8 mouse cellular contexts compared by ENCODE assay signal in the genomic region with DNA sequence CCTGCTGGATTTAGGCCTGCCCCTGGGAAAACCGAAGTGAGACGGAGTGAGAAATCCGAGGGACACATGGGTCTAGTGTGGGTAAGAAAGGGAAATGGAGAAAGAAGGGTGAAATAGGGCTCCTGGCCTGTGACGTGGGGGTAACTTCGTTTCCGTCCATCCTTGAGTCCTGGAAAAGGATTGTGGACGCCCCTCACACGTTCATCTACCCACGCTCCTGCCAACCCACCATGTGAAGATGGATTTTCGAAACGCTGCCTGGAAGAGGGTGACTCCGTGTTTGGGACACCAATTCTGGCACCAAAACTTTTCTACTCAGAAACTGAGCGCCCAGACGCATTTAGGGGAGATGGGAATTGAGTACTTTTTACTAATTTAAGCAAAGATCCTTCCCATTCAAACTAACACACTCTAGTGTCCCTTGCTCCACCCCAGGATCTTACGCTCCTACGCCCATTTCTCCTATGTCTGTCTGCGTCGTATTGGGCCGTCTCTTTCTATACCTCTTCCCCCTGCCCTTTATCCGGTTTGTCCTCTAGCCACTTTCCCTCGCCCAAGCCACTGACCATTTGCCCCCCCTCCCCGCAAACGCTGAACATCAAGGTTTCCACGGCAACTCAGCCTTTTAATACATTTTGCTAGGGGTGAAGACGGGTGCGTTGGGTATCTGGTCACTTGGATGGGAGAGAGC. TPM values are rescaled to one million over a fixed set of nuclear protein-coding genes. Genes with fewer than 3 reads are reported as not detected.
DNase-seq lines count a peak whose midpoint lies in the region; ATAC-seq lines count a peak whose summit lies in the region.

No protein-coding gene starts in this region.

- peak overlapping the region; percentile 68 for H3K4me2 ChIP-seq in forebrain, embryonic 15.5 days (replicated peaks)

- peaks cover 57% of the 10 kb centered on the region for H3K4me1 ChIP-seq in forebrain, embryonic 15.5 days
- H3K4me1 ChIP-seq in midbrain, embryonic 10.5 days = peaks cover 76% of the 10 kb centered on the region

- H3K27ac ChIP-seq in forebrain, embryonic 15.5 days (replicated peaks) = peak overlapping the region; percentile 99
- H3K27ac ChIP-seq in midbrain, embryonic 10.5 days (replicated peaks) = peak overlapping the region; percentile 92

- H3K9ac ChIP-seq in forebrain, embryonic 15.5 days (replicated peaks) = peak overlapping the region; percentile 97

- DNase-seq in kidney, postnatal 10 days = peak; percentile 10
- no peak for DNase-seq in kidney, postnatal 25 days
- DNase-seq in cerebellum, postnatal 10 days = peak; percentile 35 to 48
- no peak for DNase-seq in midbrain, embryonic 10.5 days (ENCODE audit: low spot score)
- no peak for DNase-seq in adrenal gland, postnatal 25 days
- DNase-seq in layer of hippocampus, postnatal 25 days (ENCODE audit: extremely low spot score in 1 of 2, low spot score in 1 of 2) = no peak

- no peaks in the 10 kb centered on the region for H3K9me3 ChIP-seq in forebrain, embryonic 15.5 days
- no peaks in the 10 kb centered on the region for H3K9me3 ChIP-seq in midbrain, embryonic 10.5 days (replicated peaks)

- H3K27me3 ChIP-seq in forebrain, embryonic 15.5 days = no peaks in the 10 kb centered on the region
- peaks cover 51% of the 10 kb centered on the region for H3K27me3 ChIP-seq in midbrain, embryonic 10.5 days (ENCODE audit: low read depth, poor library complexity, severe bottlenecking)

- H3K36me3 ChIP-seq in forebrain, embryonic 15.5 days = peaks cover 3% of the 10 kb centered on the region; the same call in 1 of the 2 replicates
- H3K36me3 ChIP-seq in midbrain, embryonic 10.5 days = peaks cover 22% of the 10 kb centered on the region

- ATAC-seq in forebrain, embryonic 15.5 days (replicated peaks) = no peak
- ATAC-seq in megakaryocyte-erythroid progenitor cell, adult 5-6 weeks (replicated peaks; ENCODE audit: low FRiP score, low TSS enrichment, poor library complexity, severe bottlenecking) = no peak

- 22% methylated on average over 26 of the region's 26 CpGs for WGBS in forebrain, embryonic 15.5 days
- 25% methylated on average over 26 of the region's 26 CpGs for WGBS in midbrain, embryonic 10.5 days

- H3K4me3 ChIP-seq in forebrain, embryonic 15.5 days = peak overlapping the region; percentile 82
- H3K4me3 ChIP-seq in midbrain, embryonic 10.5 days = peak overlapping the region; percentile 70

RNA-seq across cellular contexts. Expression of gene P3h3, which starts 0.4 kb away (rescaled TPM):
- 15.3 and 15.7 TPM in 2 replicates for polyA plus RNA-seq in forebrain, embryonic 15.5 days (2015; fragmentation: Nextera tagmentation; extraction: Ambion mirVana)
- 8.3 and 9.9 TPM in 2 replicates for polyA plus RNA-seq in midbrain, embryonic 10.5 days (2016; fragmentation: Nextera tagmentation; extraction: Ambion mirVana)
- 0.61 and 3.0 TPM in 2 replicates for total RNA-seq in megakaryocyte-erythroid progenitor cell, adult 5-6 weeks (2014; fragmentation: Nextera tagmentation)
- total RNA-seq in megakaryocyte-erythroid progenitor cell, adult 5-6 weeks (2017) = 0.89 and 2.2 TPM in 2 replicates
- total RNA-seq in adrenal gland, postnatal 25 days (2021) = 20.2 and 26.5 TPM in 2 replicates
- total RNA-seq in layer of hippocampus, postnatal 25 days (2021) = 10 to 100 TPM; 18.5 to 30.1 TPM

RNA-seq across cellular contexts. Expression of gene Gpr162, which starts 5.8 kb away (rescaled TPM):
- 25.2 and 25.9 TPM in 2 replicates for polyA plus RNA-seq in forebrain, embryonic 15.5 days (2015; fragmentation: Nextera tagmentation; extraction: Ambion mirVana)
- polyA plus RNA-seq in midbrain, embryonic 10.5 days (2016; fragmentation: Nextera tagmentation; extraction: Ambion mirVana) = 2.8 and 3.6 TPM in 2 replicates
- not detected in 2 replicates for total RNA-seq in megakaryocyte-erythroid progenitor cell, adult 5-6 weeks (2014; fragmentation: Nextera tagmentation)
- not detected in 2 replicates for total RNA-seq in megakaryocyte-erythroid progenitor cell, adult 5-6 weeks (2017)
- total RNA-seq in adrenal gland, postnatal 25 days (2021) = 0.90 and 1.5 TPM in 2 replicates
- total RNA-seq in layer of hippocampus, postnatal 25 days (2021) = 100 to 1,000 TPM; 184 to 196 TPM

RNA-seq across cellular contexts. Expression of gene Gnb3, which starts 17.9 kb away (rescaled TPM):
- 0.23 and 1.8 TPM in 2 replicates for polyA plus RNA-seq in forebrain, embryonic 15.5 days (2015; fragmentation: Nextera tagmentation; extraction: Ambion mirVana)
- 0.89 and 3.4 TPM in 2 replicates for polyA plus RNA-seq in midbrain, embryonic 10.5 days (2016; fragmentation: Nextera tagmentation; extraction: Ambion mirVana)
- not detected in 2 replicates for total RNA-seq in megakaryocyte-erythroid progenitor cell, adult 5-6 weeks (2014; fragmentation: Nextera tagmentation)
- not detected in 2 replicates for total RNA-seq in megakaryocyte-erythroid progenitor cell, adult 5-6 weeks (2017)
- total RNA-seq in adrenal gland, postnatal 25 days (2021) = 5.5 and 14.0 TPM in 2 replicates
- total RNA-seq in layer of hippocampus, postnatal 25 days (2021) = under 1 TPM in 1 of 2 experiments, not detected in 1; 0.26 TPM

RNA-seq across cellular contexts. Expression of gene Cdca3, which starts 28.6 kb away (rescaled TPM):
- 100 and 106 TPM in 2 replicates for polyA plus RNA-seq in forebrain, embryonic 15.5 days (2015; fragmentation: Nextera tagmentation; extraction: Ambion mirVana)
- 258 and 273 TPM in 2 replicates for polyA plus RNA-seq in midbrain, embryonic 10.5 days (2016; fragmentation: Nextera tagmentation; extraction: Ambion mirVana)
- 100 and 181 TPM in 2 replicates for total RNA-seq in megakaryocyte-erythroid progenitor cell, adult 5-6 weeks (2014; fragmentation: Nextera tagmentation)
- total RNA-seq in megakaryocyte-erythroid progenitor cell, adult 5-6 weeks (2017) = 90.3 and 111 TPM in 2 replicates
- 10.5 and 11.7 TPM in 2 replicates for total RNA-seq in adrenal gland, postnatal 25 days (2021)
- 1 to 10 TPM; 1.1 to 1.2 TPM for total RNA-seq in layer of hippocampus, postnatal 25 days (2021)

RNA-seq across cellular contexts. Expression of gene Usp5, which starts 28.7 kb away (rescaled TPM):
- 194 and 200 TPM in 2 replicates for polyA plus RNA-seq in forebrain, embryonic 15.5 days (2015; fragmentation: Nextera tagmentation; extraction: Ambion mirVana)
- 212 and 228 TPM in 2 replicates for polyA plus RNA-seq in midbrain, embryonic 10.5 days (2016; fragmentation: Nextera tagmentation; extraction: Ambion mirVana)
- total RNA-seq in megakaryocyte-erythroid progenitor cell, adult 5-6 weeks (2014; fragmentation: Nextera tagmentation) = 85.0 and 100 TPM in 2 replicates
- total RNA-seq in megakaryocyte-erythroid progenitor cell, adult 5-6 weeks (2017) = 75.7 and 80.9 TPM in 2 replicates
- total RNA-seq in adrenal gland, postnatal 25 days (2021) = 118 and 136 TPM in 2 replicates
- 100 to 1,000 TPM; 164 to 183 TPM for total RNA-seq in layer of hippocampus, postnatal 25 days (2021)

Comparison
In these comparisons a context has a peak if more than half of its experiments do, and no peak if none do; other contexts are left out.
1. DNase-seq: peak in kidney, postnatal 10 days (single experiment) and cerebellum, postnatal 10 days (2 of 2); none in kidney, postnatal 25 days (0 of 2), midbrain, embryonic 10.5 days (single experiment), adrenal gland, postnatal 25 days (single experiment) and layer of hippocampus, postnatal 25 days (0 of 2).
2. RNA of gene Gpr162, which starts 5.8 kb away (total RNA-seq): 184 to 196 TPM in layer of hippocampus, postnatal 25 days; 0.90 to 1.5 TPM in adrenal gland, postnatal 25 days and not detected in megakaryocyte-erythroid progenitor cell, adult 5-6 weeks; every median in the first group is over 10 times any median in the second.